Mouse (Mus musculus) MEL (cell line): ENCODE data around the gene Mfng.

Source experiments
- CHD1 ChIP-seq: IDR thresholded peaks from 2 replicates; pipeline ENCODE4 v1.6.1; 2012; ENCODE audit warnings: low read depth, mild to moderate bottlenecking, inconsistent platforms, low read length, improper control_type of control experiment
- CTCF ChIP-seq, 3 experiments: IDR thresholded peaks in 2 of 3; conservative IDR thresholded peaks in 1 of 3; 2 replicates each; pipeline ENCODE4 v1.5.1; 2011 to 2012; ENCODE audit warnings: low read length in 3 of 3, low read depth in 2 of 3, mild to moderate bottlenecking in 2 of 3, improper control_type of control experiment in 1 of 3, inconsistent platforms in 1 of 3, mixed read lengths in 1 of 3, moderate library complexity in 1 of 3; ENCODE audit not compliant: control insufficient read depth in 1 of 3, insufficient read depth in 1 of 3, poor library complexity in 1 of 3, severe bottlenecking in 1 of 3
- EP300 ChIP-seq, 2 experiments: IDR thresholded peaks; 2 replicates each; pipeline ENCODE4 v1.6.1; 2011; ENCODE audit warnings: improper control_type of control experiment in 2 of 2, low read length in 2 of 2, low read depth in 1 of 2, mild to moderate bottlenecking in 1 of 2
- JUND ChIP-seq: IDR thresholded peaks from 2 replicates; pipeline ENCODE4 v1.6.1; 2011; ENCODE audit warnings: low read depth, mild to moderate bottlenecking, improper control_type of control experiment, low read length
- MAX ChIP-seq: IDR thresholded peaks from 2 replicates; pipeline ENCODE4 v1.6.1; 2011; ENCODE audit warnings: low read length, improper control_type of control experiment
- MXI1 ChIP-seq: IDR thresholded peaks from 2 replicates; pipeline ENCODE4 v1.6.1; 2011; ENCODE audit warnings: mild to moderate bottlenecking, low read depth, low read length, improper control_type of control experiment
- POLR2A ChIP-seq, 2 experiments: IDR thresholded peaks; 2 replicates each; pipeline ENCODE4 v1.6.1; 2011 to 2012; ENCODE audit warnings: low read length in 2 of 2, mild to moderate bottlenecking in 2 of 2, control low read depth in 1 of 2, improper control_type of control experiment in 1 of 2, low read depth in 1 of 2, moderate library complexity in 1 of 2; ENCODE audit not compliant: control insufficient read depth in 1 of 2, insufficient read depth in 1 of 2, poor library complexity in 1 of 2
- POLR2AphosphoS5 ChIP-seq: IDR thresholded peaks from 2 replicates; pipeline ENCODE4 v1.6.1; 2012; ENCODE audit warnings: low read depth, borderline replicate concordance, mild to moderate bottlenecking, inconsistent platforms, low read length, moderate library complexity, mixed read lengths
- SMC3 ChIP-seq: IDR thresholded peaks from 2 replicates; pipeline ENCODE4 v1.6.1; 2011; ENCODE audit warnings: low read depth, low read length, improper control_type of control experiment
- TBP ChIP-seq: IDR thresholded peaks from 2 replicates; pipeline ENCODE4 v1.8.0; 2011; ENCODE audit warnings: low read depth, low read length, improper control_type of control experiment
- USF2 ChIP-seq, 2 experiments: IDR thresholded peaks; 2 replicates each; pipeline ENCODE4 v1.6.1; 2011 to 2012; ENCODE audit warnings: improper control_type of control experiment in 2 of 2, low read length in 2 of 2, borderline replicate concordance in 1 of 2, inconsistent platforms in 1 of 2, low read depth in 1 of 2, mild to moderate bottlenecking in 1 of 2; ENCODE audit not compliant: insufficient read depth in 1 of 2

DNA sequence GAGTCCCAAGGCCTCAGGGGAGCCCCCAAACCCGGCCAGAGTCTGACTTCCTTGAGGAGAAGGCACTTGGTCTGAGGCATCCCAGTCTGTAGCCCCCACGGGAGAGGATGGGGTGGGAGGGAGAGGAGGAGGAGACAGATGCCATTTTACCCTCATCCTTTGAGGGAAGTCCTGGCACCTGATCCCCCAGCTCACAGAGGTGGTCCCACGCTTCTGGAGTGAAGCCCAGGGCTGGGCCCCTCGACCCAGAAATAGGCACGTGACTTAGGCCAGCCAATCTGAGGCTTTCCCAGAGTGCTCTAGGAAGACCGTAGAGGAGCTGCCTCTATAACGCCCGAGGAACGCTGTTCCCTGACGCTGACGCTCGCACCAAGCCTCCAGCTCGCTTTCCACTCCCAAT lies 12.2 kb downstream of the Mfng start:
- TF ChIP-seq MXI1, result no peak
- no peak for TF ChIP-seq CTCF (IDR thresholded peaks at IDR 0.05 in 2 of 3, conservative IDR thresholded peaks at IDR 0.05 in 1 of 3; ENCODE audit: control insufficient read depth in 1 of 3, insufficient read depth in 1 of 3, low read depth in 2 of 3, low read length in 3 of 3, poor library complexity in 1 of 3, severe bottlenecking in 1 of 3)
- TF ChIP-seq MAX, result no peak
- TF ChIP-seq POLR2A (IDR thresholded peaks at IDR 0.05; ENCODE audit: control insufficient read depth in 1 of 2, insufficient read depth in 1 of 2, low read depth in 1 of 2, low read length in 2 of 2, poor library complexity in 1 of 2), result no peak
- no peak for TF ChIP-seq USF2 (IDR thresholded peaks at IDR 0.05; ENCODE audit: borderline replicate concordance in 1 of 2, insufficient read depth in 1 of 2, low read depth in 1 of 2, low read length in 2 of 2)
- no peak for TF ChIP-seq CHD1
- TF ChIP-seq JUND, result no peak
- no peak for TF ChIP-seq SMC3
- no peak for TF ChIP-seq EP300 (IDR thresholded peaks at IDR 0.05; ENCODE audit: low read depth in 1 of 2, low read length in 2 of 2)
- TF ChIP-seq TBP, result no peak
- no peak for TF ChIP-seq POLR2AphosphoS5
